Mouse (Mus musculus) lung, postnatal 0 days (tissue): Measurements from ENCODE around the gene Tor1aip2. TPM values are rescaled to one million over a fixed set of nuclear protein-coding genes. Genes with fewer than 3 reads are reported as not detected.

ENCODE experiments used
- ATAC-seq: fragments of 200-750 bp; cut with Nextera tagmentation; 2 replicates; pipeline ENCODE4 v1.8.0; 2017; ENCODE audit warnings: moderate library complexity
- DNase-seq: peaks from one replicate; pipeline ENCODE4 v3.0.0-alpha.2; 2016; ENCODE audit warnings: low spot score
- H3K27ac ChIP-seq: fragments of 300-500 bp; sonication (generic); 2 replicates; pipeline ENCODE4 v1.5.1; 2014; ENCODE audit warnings: antibody characterized with exemption, mild to moderate bottlenecking, low read length, mixed read lengths
- H3K27me3 ChIP-seq: fragments of 300-500 bp; sonication (generic); replicated peaks from 2 replicates; pipeline ENCODE4 v1.6.1; 2014; ENCODE audit warnings: low read length, mixed read lengths; ENCODE audit not compliant: insufficient read depth
- H3K36me3 ChIP-seq: fragments of 300-500 bp; sonication (generic); 2 replicates; pipeline ENCODE4 v1.6.1; 2014; ENCODE audit warnings: low read length, mixed read lengths; ENCODE audit not compliant: insufficient read depth
- H3K4me1 ChIP-seq: fragments of 300-500 bp; sonication (generic); 2 replicates; pipeline ENCODE4 v1.6.1; 2014; ENCODE audit warnings: antibody characterized with exemption, low read depth, low read length, mixed read lengths; ENCODE audit not compliant: insufficient read depth
- H3K4me2 ChIP-seq: fragments of 300-500 bp; sonication (generic); replicated peaks from 2 replicates; pipeline ENCODE4 v1.6.1; 2014; ENCODE audit warnings: low read depth, mild to moderate bottlenecking, low read length, moderate library complexity, mixed read lengths
- H3K4me3 ChIP-seq: fragments of 300-500 bp; sonication (generic); 2 replicates; pipeline ENCODE4 v1.5.1; 2014; ENCODE audit warnings: low read depth, low read length
- H3K9ac ChIP-seq: fragments of 300-500 bp; sonication (generic); replicated peaks from 2 replicates; pipeline ENCODE4 v1.6.1; 2014; ENCODE audit warnings: low read depth, mild to moderate bottlenecking
- H3K9me3 ChIP-seq: fragments of 300-500 bp; sonication (generic); 2 replicates; pipeline ENCODE4 v1.6.1; 2016; ENCODE audit warnings: low read length, mixed read lengths
- CTCF ChIP-seq: IDR thresholded peaks from 2 replicates; pipeline ENCODE4 v1.5.1; 2016; ENCODE audit warnings: antibody characterized with exemption, mild to moderate bottlenecking
- EP300 ChIP-seq: IDR thresholded peaks from 2 replicates; pipeline ENCODE4 v1.6.1; 2016; ENCODE audit warnings: antibody characterized with exemption, mild to moderate bottlenecking, control low read depth
- WGBS: fragments of 180-500 bp; shearing (Covaris S2); extraction: QIAGEN DNeasy Blood & Tissue Kit; methylation state at CpG from one replicate; pipeline ENCODE4 v1.1.7; 2014; 5-methylcytosine and 5-hydroxymethylcytosine counted together
- polyA plus RNA-seq: library from polyadenylated mRNA; unstranded; fragments of >200 nt; fragmentation: Nextera tagmentation; extraction: Ambion mirVana; gene quantifications from 2 replicates; pipeline ENCODE4 v1.2.1, GENCODE M21; 2015

Gene Tor1aip2
- polyA plus RNA-seq, result 55.2 and 58.3 TPM in 2 replicates

DNA sequence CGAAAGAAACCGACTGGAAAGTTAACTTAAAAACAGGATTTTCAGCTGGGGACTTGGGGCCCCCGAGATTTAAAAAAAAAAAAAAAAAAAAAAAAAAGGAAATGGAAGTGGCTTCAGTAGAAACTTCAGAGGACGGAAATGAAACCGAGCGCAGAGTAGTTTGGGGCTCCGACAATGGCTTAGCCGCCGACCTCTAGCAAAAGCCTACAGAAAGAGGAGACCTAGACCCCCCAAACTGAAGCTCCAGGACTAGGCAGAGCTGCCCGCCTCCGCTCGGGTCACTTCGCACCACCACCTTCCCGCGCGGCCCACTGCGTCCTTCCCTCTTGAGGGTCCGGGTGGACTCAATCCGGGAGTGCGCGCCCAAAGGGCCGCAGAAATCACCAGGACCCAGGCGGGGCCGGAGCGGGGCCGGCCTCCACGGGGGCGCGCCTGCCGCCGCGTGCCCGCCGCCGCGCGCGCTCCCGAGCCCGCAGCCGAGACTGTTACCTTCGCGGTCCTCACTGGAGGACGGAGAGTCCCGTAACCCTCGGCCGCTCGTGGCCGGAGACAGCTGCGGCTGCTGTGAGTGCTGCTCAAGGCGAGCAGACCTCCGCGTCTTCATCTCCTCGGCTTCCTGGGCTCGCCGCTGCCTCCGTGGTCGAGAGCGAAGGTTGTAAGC lies at the start of gene Tor1aip2:
TSS of gene Tor1aip2 (plus strand) at position 135 of the 661 bp plus-strand sequence.
- peak within 1 kb of the TSS; percentile 61 for H3K4me2 ChIP-seq
- TF ChIP-seq CTCF (no peak), EP300 (no peak)
- ATAC-seq (peak; percentile 60), DNase-seq (peak; percentile 84)
- WGBS, result under 1% methylated on average over 53 of the region's 59 CpGs
- H3K9me3 ChIP-seq, result no peaks in the 10 kb centered on the region
- no peaks in the 10 kb centered on the region for H3K27me3 ChIP-seq
- peak within 1 kb of the TSS; percentile 98 for H3K27ac ChIP-seq
- peak within 1 kb of the TSS; percentile 89 for H3K4me3 ChIP-seq
- no peaks in the 10 kb centered on the region; the same call in 1 of the 2 replicates for H3K4me1 ChIP-seq
- H3K36me3 ChIP-seq, result peaks cover 4% of the 10 kb centered on the region; the same call in 1 of the 2 replicates
- H3K9ac ChIP-seq, result peak within 1 kb of the TSS; percentile 89

DNA sequence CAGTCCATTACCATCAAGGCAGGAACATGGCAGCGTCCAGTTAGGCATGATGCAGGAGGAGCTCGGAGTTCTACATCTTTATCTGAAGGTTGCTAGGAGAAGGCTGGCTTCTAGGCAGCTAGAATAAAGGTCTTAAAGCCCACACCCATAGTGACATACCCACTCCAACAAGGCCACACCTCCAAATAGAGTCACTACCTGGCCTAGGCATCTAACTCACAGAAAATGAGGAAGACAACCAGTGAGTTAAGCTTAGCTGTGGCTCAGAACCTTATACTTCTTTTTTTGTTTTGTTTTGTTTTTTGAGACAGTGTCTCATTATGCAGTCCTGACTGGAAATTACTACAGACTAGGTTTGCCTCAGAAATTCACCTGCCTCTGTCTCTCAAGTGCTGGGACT lies 47.6 kb upstream of the Tor1aip2 start:
- Histone ChIP-seq H3K4me1 (no peaks in the 10 kb centered on the region), H3K4me3 (no peak overlapping the region), H3K9ac (no peak overlapping the region), H3K27me3 (no peaks in the 10 kb centered on the region), H3K9me3 (no peaks in the 10 kb centered on the region), H3K27ac (no peak overlapping the region), H3K36me3 (no peaks in the 10 kb centered on the region), H3K4me2 (no peak overlapping the region)
- WGBS, result 74% methylated on average over 2 of the region's 2 CpGs
- ATAC-seq (no peak), DNase-seq (no peak)
- TF ChIP-seq EP300, result no peak
- no peak for TF ChIP-seq CTCF

DNA sequence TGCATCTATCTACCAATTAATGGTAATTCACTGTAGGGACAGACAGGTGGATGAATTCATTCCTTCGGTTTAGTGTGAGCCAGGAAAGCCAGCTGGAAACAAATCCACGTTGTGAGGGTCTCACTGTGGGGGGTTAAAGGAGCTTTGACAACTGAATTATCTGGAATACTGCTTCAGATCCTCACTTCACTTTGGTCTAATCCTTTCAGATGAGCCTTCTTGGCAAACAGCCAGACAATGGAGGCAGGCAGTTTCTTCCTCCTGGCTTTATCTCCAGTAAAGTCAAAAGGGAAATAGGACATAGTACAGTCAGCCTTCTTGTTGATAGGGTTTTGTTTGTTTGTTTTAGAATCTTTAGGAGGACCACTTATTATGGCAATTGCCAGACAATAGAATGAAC lies 45.8 kb upstream of the Tor1aip2 start:
- Histone ChIP-seq H3K4me3 (no peak overlapping the region), H3K36me3 (no peaks in the 10 kb centered on the region), H3K27ac (no peak overlapping the region), H3K9me3 (no peaks in the 10 kb centered on the region), H3K9ac (no peak overlapping the region), H3K27me3 (no peaks in the 10 kb centered on the region), H3K4me1 (no peaks in the 10 kb centered on the region), H3K4me2 (no peak overlapping the region)
- ATAC-seq (no peak), DNase-seq (no peak)
- TF ChIP-seq EP300 (no peak), CTCF (no peak)
- WGBS, result 11% methylated on average over 2 of the region's 2 CpGs

DNA sequence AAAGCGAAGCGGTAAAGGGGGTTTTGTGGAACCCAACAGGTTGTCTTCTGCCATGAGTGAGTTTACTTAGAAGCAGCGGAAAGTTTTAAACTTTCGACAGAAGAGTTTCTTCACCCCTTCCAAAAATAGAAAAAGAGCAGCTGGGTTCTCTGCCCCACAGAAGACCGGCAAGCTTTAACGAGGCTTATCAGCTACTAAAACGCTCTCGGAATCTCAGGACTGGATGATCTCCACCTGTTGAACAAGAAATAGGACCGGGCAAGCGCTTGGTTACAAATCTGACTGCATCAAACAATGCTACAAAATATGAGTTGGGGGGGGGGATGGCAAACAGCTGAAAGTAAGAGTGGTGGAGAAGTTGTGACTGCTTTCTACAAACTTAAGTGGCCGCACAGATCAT lies 44.8 kb upstream of the Tor1aip2 start:
- Histone ChIP-seq H3K36me3 (no peaks in the 10 kb centered on the region), H3K4me3 (no peak overlapping the region), H3K27ac (no peak overlapping the region), H3K4me1 (no peaks in the 10 kb centered on the region), H3K9ac (no peak overlapping the region), H3K27me3 (no peaks in the 10 kb centered on the region), H3K4me2 (no peak overlapping the region), H3K9me3 (no peaks in the 10 kb centered on the region)
- TF ChIP-seq CTCF (no peak), EP300 (no peak)
- no peak for ATAC-seq
- WGBS, result 35% methylated on average over 11 of the region's 11 CpGs
- DNase-seq, result peak; percentile 58

DNA sequence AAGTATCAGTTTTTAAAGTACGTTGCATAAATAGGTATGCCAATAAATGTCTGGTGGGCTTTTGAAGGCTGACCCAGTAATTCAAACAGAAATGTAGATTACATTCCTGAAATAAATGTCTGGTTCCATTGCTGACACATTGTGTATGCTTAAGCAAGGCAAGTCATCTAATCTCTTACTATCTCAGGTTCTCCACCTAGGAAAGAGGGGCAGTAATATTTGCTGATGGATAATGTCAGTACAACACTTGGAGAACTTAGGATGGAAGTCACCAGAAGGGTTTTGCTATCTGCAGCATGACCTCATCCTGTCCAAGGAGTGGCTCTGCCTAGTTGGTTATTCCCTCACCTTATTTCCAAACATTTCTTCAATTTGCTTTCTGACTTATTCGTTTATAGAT lies 40.7 kb upstream of the Tor1aip2 start:
- no peak for ATAC-seq
- TF ChIP-seq CTCF, result no peak
- no peak for TF ChIP-seq EP300
- no peak overlapping the region for H3K27ac ChIP-seq

DNA sequence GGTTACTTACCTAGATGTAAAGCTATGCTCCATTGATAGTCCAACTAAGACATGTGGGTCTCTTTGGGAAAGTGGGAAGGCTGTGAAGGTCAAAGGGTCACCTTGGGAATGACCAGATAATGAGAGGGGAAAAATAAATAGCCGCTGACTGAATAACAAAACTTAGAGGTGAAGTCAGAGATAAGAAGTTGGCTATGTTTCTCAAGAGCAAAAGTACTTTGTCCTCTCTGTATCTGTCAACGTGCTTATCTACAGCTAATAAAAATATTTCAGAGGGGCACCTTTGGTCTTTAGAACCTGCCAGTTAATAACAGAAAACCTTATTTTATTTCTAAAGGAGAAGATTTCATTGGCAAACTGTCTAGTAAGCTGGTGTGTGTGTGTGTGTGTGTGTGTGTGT lies 39.6 kb upstream of the Tor1aip2 start:
- no peak for TF ChIP-seq CTCF
- no peak for TF ChIP-seq EP300
- H3K9me3 ChIP-seq, result no peaks in the 10 kb centered on the region
- H3K4me2 ChIP-seq, result no peak overlapping the region
- H3K36me3 ChIP-seq, result no peaks in the 10 kb centered on the region
- no peaks in the 10 kb centered on the region for H3K4me1 ChIP-seq
- no peaks in the 10 kb centered on the region for H3K27me3 ChIP-seq
- ATAC-seq (no peak), DNase-seq (no peak)
- H3K27ac ChIP-seq, result no peak overlapping the region
- WGBS, result 23% methylated on average over 2 of the region's 2 CpGs
- H3K9ac ChIP-seq, result no peak overlapping the region
- no peak overlapping the region for H3K4me3 ChIP-seq

More for the DNA sequence above, 40.7 kb upstream of the Tor1aip2 start:
- no peaks in the 10 kb centered on the region for H3K4me1 ChIP-seq
- WGBS, result 45% methylated on average over 2 of the region's 2 CpGs
- DNase-seq, result no peak
- H3K9ac ChIP-seq, result no peak overlapping the region
- no peak overlapping the region for H3K4me2 ChIP-seq
- H3K36me3 ChIP-seq, result no peaks in the 10 kb centered on the region
- H3K4me3 ChIP-seq, result no peak overlapping the region
- H3K27me3 ChIP-seq, result no peaks in the 10 kb centered on the region
- no peaks in the 10 kb centered on the region for H3K9me3 ChIP-seq
